Mouse (Mus musculus) neutrophil, adult 5-6 weeks (primary cell): ENCODE data around the gene Cmpk1. TPM values are rescaled to one million over a fixed set of nuclear protein-coding genes. Genes with fewer than 3 reads are reported as not detected.

Experiments used
- ATAC-seq: fragments of 151-379, 151-347 bp; 2 replicates; pipeline ENCODE4 v1.8.0; 2017; ENCODE audit warnings: mild to moderate bottlenecking, moderate TSS enrichment; ENCODE audit not compliant: insufficient number of reproducible peaks, poor library complexity, low FRiP score, severe bottlenecking; ENCODE audit errors: extremely low read depth
- total RNA-seq: library from RNA; stranded (forward); fragments of 200-1000 nt; gene quantifications from 2 replicates; pipeline ENCODE4 v1.2.3, GENCODE M21; 2017

Cmpk1 gene
- total RNA-seq, 1 experiment from 2014 or later = 62.5 TPM

DNA sequence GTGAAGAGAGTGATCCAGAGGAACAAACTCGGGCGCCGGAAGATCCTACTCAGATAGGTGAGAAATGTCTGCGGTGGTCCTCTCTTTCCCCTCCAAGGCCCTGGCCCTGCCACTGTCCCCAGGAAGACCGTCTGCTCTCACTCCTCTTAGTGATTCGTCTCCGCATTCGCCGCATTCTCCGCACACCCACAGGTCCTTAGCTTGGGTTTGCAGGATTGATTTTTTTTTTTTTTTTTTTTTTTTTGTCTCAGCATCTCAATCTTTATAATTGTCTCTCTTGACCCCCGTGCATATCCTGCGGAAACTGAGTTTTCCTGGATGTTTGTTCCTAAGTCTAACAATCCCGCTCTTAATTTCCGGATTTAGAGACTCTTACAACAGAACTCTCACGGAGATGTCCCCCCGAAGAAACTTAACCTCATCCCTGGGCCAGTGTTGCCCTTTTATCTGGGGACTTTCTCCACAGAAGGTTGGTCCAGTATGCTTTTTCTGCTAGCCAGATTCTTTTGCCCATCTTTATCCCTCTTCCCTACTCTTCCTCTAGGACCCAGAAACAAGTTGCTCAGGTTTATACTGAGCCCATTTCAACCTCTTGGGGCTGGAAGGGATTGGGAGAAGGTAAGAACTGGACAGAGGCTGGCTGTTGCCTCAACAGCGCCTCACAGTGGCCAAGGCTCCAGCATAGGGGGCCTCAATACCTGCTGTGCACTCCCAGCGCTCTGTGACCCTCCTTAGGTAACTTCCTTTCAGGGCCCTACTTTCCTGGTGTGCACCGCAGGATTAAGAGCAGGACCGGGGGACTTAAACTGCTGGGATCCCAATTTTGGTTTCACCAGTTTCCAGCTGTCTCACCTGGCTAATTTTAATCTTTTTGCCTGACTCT is 77.2 kb downstream of the Cmpk1 start:
- ATAC-seq = peak; percentile 28; the same call in 1 of the 2 replicates

Other genes with a start within 250 kb of the Cmpk1 start
- gene Gm12830, start 165.5 kb downstream of the Cmpk1 start, total RNA-seq = not detected in 2 replicates
- gene Foxd2, start 78.4 kb downstream of the Cmpk1 start, total RNA-seq = 0.61 and 1.3 TPM in 2 replicates
- not detected in 2 replicates for gene Foxe3, start 61.2 kb downstream of the Cmpk1 start, total RNA-seq
- 0.74 TPM in 1 of 2 replicates, not detected in the other for gene Stil, start 12.9 kb upstream of the Cmpk1 start, total RNA-seq
- gene Tal1, start 69.2 kb upstream of the Cmpk1 start, total RNA-seq = 1.5 and 1.6 TPM in 2 replicates
- gene Pdzk1ip1, start 101.5 kb upstream of the Cmpk1 start, total RNA-seq = 1.8 and 2.9 TPM in 2 replicates
- gene Cyp4x1, start 147.0 kb upstream of the Cmpk1 start, total RNA-seq = not detected in 2 replicates